Mouse (Mus musculus) E14TG2a.4 (cell line): Measurements from ENCODE around the gene Fev.

ENCODE experiments used
- CTCF ChIP-seq: conservative IDR thresholded peaks from 2 replicates; pipeline ENCODE4 v1.5.1; 2014; ENCODE audit warnings: low read length
- NANOG ChIP-seq: IDR thresholded peaks from 2 replicates; pipeline ENCODE4 v1.6.1; 2014; ENCODE audit warnings: borderline replicate concordance, low read length, mixed read lengths
- POU5F1 ChIP-seq: IDR thresholded peaks from 2 replicates; pipeline ENCODE4 v1.6.1; 2014; ENCODE audit warnings: low read length, borderline replicate concordance

DNA sequence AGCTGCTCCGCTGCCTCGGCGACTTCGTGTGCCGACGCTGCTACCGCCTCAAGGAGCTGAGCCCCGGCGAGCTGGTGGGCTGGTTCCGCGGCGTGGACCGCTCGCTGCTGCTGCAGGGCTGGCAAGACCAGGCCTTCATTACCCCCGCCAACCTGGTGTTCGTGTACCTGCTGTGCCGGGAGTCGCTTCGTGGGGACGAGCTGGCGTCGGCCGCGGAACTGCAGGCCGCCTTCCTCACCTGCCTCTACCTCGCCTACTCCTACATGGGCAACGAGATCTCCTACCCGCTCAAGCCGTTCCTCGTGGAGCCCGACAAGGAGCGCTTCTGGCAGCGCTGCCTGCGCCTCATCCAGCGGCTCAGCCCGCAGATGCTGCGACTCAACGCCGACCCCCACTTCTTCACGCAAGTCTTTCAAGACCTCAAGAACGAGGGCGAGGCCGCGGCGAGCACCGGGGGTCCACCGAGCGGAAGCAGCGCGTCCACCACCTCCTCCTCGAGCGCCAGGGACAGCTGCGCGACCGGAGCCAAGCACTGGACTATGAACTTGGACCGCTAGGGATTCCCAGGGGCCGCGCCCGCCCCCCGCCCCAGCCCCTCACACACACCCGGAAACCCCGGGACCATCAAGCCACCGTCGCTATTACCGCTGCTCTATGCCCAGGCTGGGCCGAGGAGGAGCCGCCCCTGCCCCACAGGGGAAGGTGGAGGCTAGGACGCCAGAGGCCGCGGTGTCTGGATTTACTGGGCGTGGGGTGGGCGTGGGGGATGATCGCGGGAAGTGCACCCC lies 29.4 kb downstream of the Fev start:
- TF ChIP-seq CTCF (no peak), POU5F1 (no peak), NANOG (no peak)
